Mouse (Mus musculus): Measurements from ENCODE around the gene Otor. TPM values are rescaled to one million over a fixed set of nuclear protein-coding genes. Genes with fewer than 3 reads are reported as not detected.

Gene Otor
- total RNA-seq (2023) = not detected

DNA sequence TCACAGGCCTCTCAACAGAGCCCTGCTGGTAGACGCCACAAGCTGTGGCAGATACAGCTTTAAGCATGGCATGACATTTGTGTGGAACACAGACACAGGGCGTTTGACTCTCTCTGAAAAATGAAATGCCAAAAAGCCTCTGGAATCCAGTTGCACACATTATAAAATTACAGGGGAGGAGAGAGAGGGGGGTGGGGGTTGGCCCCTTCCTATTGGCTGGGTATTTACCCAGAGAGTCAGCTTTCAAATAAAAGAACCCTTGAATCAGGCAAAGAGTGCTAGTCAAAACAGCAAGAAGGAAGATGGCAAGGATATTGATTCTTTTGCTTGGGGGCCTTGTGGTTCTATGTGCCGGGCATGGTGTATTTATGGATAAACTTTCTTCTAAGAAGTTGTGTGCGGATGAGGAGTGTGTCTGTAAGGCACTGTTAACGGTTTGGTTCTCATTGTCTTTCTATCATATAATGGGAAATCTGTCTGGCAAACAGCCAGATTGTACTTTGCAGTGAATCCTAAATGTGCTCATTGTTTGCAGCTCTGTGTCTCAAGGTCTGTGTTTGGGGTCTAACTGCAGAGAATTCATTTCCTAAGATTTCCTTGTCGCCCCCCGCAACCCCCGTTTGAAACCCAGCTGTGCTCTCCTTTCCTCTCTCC, at the start of gene Otor:
TSS of gene Otor (plus strand) at position 276 of the 654 bp plus-strand sequence.

DNA sequence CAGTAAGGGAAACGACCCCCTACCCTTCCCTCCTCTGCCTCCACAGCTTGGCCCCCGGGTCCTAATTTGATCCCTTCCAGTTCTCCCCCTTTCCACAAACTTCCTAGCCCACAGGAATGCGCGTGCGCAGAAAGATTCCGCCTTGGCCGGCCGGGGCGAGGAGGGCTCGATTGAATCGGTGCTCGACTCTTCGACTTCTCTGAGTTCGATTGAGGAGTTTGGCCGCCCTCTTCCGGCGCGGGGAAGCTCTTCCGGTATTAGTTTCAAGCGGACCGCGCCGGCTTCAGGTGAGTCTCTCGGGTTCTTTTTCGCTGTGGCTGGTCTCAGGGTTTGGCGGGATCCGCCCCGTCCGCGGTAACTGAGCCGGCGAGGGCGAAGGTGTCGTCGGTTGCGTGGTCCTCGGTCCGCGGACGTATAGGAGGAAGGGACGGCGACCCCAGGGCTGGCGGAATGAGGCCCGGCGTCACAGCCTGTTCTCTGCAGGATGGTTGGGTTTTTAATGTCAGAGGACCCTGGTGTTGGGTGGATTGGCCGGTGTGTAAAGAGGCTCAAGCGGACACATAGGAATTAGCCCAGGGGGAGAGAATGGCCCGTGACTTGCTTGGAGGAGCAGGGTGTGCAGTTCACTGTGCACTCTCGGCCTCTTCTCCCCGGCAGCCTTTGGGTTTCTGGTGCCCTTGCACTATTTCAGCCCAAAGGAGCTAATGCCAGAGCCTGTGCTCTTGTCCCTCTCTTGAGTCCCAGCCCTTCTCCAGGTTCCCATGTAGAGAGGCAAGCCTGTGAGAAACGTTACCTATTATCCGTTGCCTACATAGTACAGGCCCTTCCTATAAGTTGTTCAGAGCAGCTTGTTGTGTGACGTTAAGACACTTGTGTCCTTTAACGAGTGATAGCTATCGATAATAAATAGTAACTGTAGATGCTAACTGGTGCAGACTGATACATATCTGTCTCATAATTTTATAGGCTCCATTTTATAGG, 15.2 kb upstream of the Otor start, which contains the start of gene Snrpb2:
TSS of gene Snrpb2 (plus strand) at position 228 of the 981 bp plus-strand sequence.

Other genes starting within 250 kb of the Otor start
- 27.9 TPM for gene Kif16b, start 176.9 kb upstream of the Otor start, total RNA-seq (2023)
- gene Snrpb2, start 15.4 kb upstream of the Otor start, total RNA-seq (2023) = 47.3 TPM